Mouse (Mus musculus) heart, postnatal 0 days (tissue): ENCODE measurements around the gene Krtdap.

Experiments used
- CTCF ChIP-seq: IDR thresholded peaks from 2 replicates; pipeline ENCODE4 v1.5.1; 2016; ENCODE audit warnings: antibody characterized with exemption, control low read depth, low read depth
- EP300 ChIP-seq: IDR thresholded peaks from 2 replicates; pipeline ENCODE4 v1.6.1; 2016; ENCODE audit warnings: antibody characterized with exemption, low read depth

GRCm38 (mm10) chr7:30744022-30744598 lies 43.6 kb upstream of the Krtdap start:
- TF ChIP-seq CTCF (no peak), EP300 (no peak)
